Mouse (Mus musculus) embryonic stem cell, embryonic (primary cell): ENCODE measurements around the gene Olfr519.

ENCODE experiments used
- CTCF ChIA-PET, 4 experiments: fragments of 300-600 bp in 2 of 4; fragments of 350-600 bp in 2 of 4; sonication (Branson Sonifier 250); formaldehyde crosslinking; loops; one replicate each; lab custom pipeline; 2022; ENCODE audit warnings: inconsistent platforms in 2 of 4; lab: Charles Lee
- POLR2A ChIA-PET, 4 experiments: fragments of 300-600 bp in 2 of 4; fragments of 350-600 bp in 2 of 4; sonication (Branson Sonifier 250); formaldehyde crosslinking; loops; one replicate each; lab custom pipeline; 2022; ENCODE audit warnings: antibody characterized with exemption in 4 of 4, inconsistent platforms in 1 of 4; lab: Charles Lee

Olfr519 gene

GRCm38 (mm10) chr7:108894320-108894719, at the start of gene Olfr519:
TSS of gene Olfr519 (minus strand) at chr7:108894420.
- ChIA-PET POLR2A (no interaction called here), CTCF (no interaction called here)

- POLR2A ChIA-PET = interaction anchor here in 3 of 4 experiments (0.6 to 1.3 kb wide), 5 partner anchors 9 to 575 kb away, joined by 3 to 9 read pairs (median 5); partner anchors contain the start of genes Eif3f (in 2 of the 3) and Rpl27a (in 1 of the 3)
- CTCF ChIA-PET = interaction anchor here (0.6 to 1.4 kb wide), 20 partner anchors 8 to 1299 kb away, joined by 3 to 8 read pairs (median 4); partner anchors contain the start of gene Eif3f (in 1 of the 4)
Observed at GRCm38 (mm10) chr7:108944002-108944401, 49.8 kb upstream of the Olfr519 start.

DNA sequence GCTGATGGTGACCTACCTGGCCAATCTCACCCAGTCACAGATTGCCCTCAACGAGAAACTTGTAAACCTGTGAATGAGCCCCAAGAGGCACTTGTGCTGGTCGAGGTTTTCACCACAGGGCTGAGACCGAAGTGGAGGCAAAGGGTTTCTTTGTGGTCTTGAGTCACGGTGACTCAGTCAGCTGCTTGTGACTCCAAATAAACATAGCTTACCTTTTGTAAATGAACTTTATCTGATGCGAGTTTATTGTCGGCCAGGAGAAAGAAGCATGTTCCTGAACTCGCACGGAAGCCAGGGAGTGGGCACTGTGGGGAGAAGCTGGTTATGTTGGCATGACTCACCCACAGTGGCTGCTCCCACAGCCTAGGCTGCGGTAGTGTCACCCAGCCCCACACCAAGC, 47.2 kb upstream of the Olfr519 start:
- POLR2A ChIA-PET = interaction anchor here in 1 of 4 experiments (0.5 to 0.9 kb wide), 2 partner anchors 84 to 150 kb away, joined by 3 to 4 read pairs; no protein-coding TSS in a partner anchor
- CTCF ChIA-PET = no interaction called here

- CTCF ChIA-PET = interaction anchor here in 1 of 4 experiments (1.1 to 1.6 kb wide), 2 partner anchors 7 to 11 kb away, joined by 3 to 6 read pairs; no protein-coding TSS in a partner anchor
- POLR2A ChIA-PET = interaction anchor here in 2 of 4 experiments (2.2 to 5.9 kb wide), 2 partner anchors 7 to 11 kb away, joined by 6 to 47 read pairs; no protein-coding TSS in a partner anchor
Observed at GRCm38 (mm10) chr7:108936591-108936990, 42.4 kb upstream of the Olfr519 start.

DNA sequence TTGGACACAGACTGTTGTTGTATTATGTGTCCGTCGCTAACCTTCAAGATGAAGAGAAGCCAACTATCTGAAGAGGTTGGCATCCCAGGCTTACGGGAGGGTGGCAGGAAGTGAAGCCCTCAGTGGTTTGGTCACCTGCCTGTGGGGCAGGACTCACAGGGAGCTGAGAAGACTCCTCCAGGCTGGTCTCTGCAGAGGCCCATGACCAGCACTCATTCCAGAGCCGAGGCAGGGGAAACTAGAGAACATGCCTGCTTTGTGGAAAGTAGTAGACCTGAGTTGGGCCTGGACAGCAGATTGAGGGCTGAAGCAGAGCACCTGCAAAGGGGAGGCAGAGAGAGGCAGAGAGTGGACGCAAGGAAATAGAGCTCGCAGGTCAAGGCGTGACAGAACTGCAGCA, 41.2 kb upstream of the Olfr519 start:
- CTCF ChIA-PET = interaction anchor here in 2 of 4 experiments (1.1 to 1.6 kb wide), 2 partner anchors 9 kb away, joined by 3 to 6 read pairs (median 3); no protein-coding TSS in a partner anchor
- POLR2A ChIA-PET = interaction anchor here (0.7 to 5.9 kb wide), 17 partner anchors 9 to 583 kb away, joined by 3 to 47 read pairs (median 4); partner anchors contain the start of gene Rpl27a (in 1 of the 4)

DNA sequence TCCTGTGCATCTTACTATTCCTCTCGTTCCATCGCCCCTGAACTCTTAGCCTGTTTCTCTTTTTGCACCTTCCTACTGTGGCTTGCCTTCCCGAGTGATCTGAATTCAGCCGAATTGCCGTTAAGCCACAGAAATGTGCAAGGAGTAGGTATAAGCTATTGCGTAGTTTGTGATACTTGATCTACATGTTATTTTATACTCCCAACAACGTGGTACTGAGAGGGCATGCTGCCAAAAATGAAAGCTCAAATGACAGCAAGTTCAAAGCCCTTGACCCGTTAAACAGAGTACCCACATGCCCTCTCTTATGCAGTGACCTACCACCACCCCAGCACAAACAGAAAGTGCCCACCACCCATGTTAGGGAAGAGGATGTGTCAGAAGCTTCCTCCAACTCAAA, 40.6 kb upstream of the Olfr519 start:
- CTCF ChIA-PET = interaction anchor here in 2 of 4 experiments (0.5 to 1.6 kb wide), 2 partner anchors 9 to 684 kb away, joined by 3 to 6 read pairs (median 4); no protein-coding TSS in a partner anchor
- POLR2A ChIA-PET = interaction anchor here (0.7 to 5.9 kb wide), 17 partner anchors 9 to 584 kb away, joined by 3 to 47 read pairs (median 4); partner anchors contain the start of gene Rpl27a (in 1 of the 4)

DNA sequence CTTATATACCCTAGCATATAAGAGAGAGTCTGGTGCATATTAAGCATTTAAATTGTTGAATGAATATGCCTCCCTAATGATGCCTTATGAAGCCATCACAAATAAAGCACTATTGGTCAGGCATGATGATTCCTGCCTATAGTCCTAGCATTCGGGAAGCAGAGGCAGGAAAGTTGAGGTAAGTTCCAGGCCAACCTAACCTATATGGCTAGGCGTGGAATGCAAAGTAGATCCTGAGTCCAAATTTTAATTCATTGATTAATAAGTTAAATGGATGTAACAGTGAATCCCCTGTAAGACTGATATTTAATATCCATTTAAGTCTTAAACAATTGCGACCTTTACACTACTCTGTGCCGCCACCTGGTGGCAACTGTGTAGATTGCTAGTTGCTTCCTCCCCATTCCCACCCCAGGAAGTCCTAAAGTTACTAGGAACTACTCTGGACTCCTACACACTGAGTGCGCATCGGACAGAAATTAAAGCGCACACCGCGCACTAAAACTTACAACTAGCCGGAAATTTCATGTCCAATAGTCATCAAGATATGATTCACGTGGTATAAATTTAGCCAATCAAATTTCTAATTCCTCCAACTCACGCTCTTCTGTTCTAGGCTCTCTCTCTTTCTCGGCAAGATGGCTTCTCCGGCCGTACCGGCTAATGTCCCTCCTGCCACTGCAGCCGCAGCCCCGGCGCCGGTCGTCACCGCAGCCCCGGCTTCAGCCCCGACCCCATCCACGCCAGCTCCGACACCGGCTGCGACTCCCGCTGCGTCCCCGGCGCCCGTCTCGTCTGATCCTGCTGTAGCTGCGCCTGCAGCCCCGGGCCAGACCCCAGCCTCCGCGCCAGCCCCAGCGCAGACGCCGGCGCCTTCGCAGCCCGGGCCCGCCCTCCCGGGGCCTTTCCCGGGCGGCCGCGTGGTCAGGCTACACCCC, 39.8 kb upstream of the Olfr519 start, which contains the start of gene Eif3f:
Gene Eif3f (plus strand): TSS at position 624 of the 938 bp plus-strand sequence.
- ChIA-PET POLR2A (interaction anchor here (0.7 to 5.9 kb wide), 12 partner anchors 9 to 149 kb away, joined by 3 to 47 read pairs (median 4); no protein-coding TSS in a partner anchor), CTCF (interaction anchor here in 1 of 4 experiments (0.5 to 1.3 kb wide), 2 partner anchors 10 to 684 kb away, joined by 3 to 4 read pairs; no protein-coding TSS in a partner anchor)

DNA sequence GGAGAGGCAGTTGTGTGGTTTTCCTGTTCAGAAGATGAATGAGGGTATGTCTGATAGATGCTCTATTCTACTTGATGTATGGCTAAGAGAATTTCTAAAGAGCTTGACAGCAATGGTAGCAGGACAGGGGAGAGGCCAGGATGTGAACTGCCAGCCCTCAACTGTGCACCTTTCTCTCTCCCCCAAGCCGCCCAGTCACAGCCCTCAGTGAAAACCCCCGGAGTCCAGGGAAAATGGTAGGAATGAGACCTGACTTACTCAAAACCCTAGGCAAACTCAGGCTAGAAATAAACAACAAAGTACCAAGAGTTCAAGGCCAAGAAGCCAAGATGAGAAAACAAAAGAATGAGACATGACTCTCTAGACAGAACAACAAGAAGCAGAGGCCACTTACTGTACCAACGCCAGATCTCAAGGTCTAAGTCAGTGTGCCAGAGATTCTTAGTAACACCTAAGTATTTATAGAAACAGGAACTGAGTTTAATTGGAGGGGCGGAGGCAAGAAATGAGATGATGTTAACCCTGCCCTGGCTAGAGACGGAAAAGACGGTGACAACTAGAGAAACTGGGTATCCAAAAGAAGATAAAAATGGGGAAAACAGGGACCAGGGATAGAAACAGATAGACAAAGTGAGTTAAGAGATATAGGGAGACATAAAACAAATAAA, 35.6 kb upstream of the Olfr519 start, which contains the start of gene Nlrp10:
Gene Nlrp10 (minus strand): TSS at position 453 of the 668 bp plus-strand sequence.
- CTCF ChIA-PET = no interaction called here
- POLR2A ChIA-PET = interaction anchor here in 2 of 4 experiments (0.7 to 1.0 kb wide), 3 partner anchors 19 to 114 kb away, joined by 3 to 4 read pairs (median 3); no protein-coding TSS in a partner anchor

GRCm38 (mm10) chr7:108928280-108929188, 34.3 kb upstream of the Olfr519 start:
- CTCF ChIA-PET = no interaction called here
- POLR2A ChIA-PET = no interaction called here

DNA sequence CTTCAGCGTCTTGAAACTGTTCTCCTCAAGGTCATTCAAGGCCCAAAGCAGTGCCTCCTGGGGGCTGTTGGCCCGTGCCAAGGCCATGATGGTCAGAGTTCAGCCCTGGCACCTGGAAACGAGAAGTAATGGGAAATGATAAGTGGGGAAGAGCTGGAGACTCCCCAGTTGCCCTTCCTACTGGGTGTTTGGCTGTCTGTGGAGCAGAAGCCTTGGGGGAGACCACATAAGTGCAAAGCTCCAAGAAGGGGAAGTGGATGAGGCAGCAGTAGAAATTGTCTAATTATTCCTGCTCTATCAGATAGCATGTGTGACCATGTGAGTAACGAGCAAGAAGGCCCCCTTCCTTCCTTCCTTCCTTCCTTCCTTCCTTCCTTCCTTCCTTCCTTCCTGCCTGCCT, 32.8 kb upstream of the Olfr519 start:
- ChIA-PET CTCF (no interaction called here), POLR2A (no interaction called here)

- CTCF ChIA-PET = no interaction called here
Observed at GRCm38 (mm10) chr7:108903969-108904368, 9.7 kb upstream of the Olfr519 start.

GRCm38 (mm10) chr7:108884906-108885305, 9.3 kb downstream of the Olfr519 start, which contains the start of gene Olfr518:
TSS of gene Olfr518 (minus strand) at chr7:108885006.
- POLR2A ChIA-PET = no interaction called here
- CTCF ChIA-PET = no interaction called here

More at GRCm38 (mm10) chr7:108903969-108904368, 9.7 kb upstream of the Olfr519 start:
- POLR2A ChIA-PET = interaction anchor here in 2 of 4 experiments (0.6 to 1.1 kb wide), 2 partner anchors 26 to 31 kb away, joined by 3 read pairs; partner anchors contain the start of gene Nlrp10 (in 1 of the 2)

DNA sequence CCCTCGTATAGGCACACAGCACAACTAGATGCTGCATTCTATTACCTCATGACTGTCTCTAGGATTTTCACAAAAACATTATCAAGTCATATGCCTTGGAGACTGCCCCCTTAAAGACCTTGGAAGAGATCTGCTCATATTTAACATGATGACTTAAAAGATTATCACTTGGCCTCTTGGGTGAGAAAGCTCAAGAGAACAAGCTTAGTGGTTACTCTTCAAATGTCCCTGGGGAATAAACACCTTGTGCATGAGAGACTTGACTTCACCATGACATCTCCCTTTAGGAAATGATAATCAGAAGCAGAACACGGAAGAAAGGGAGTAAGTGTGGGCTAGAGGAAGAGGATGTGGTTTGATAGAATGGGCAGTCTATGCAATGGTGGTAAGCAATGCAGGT, 21.9 kb downstream of the Olfr519 start, which contains the start of gene Olfr517:
Gene Olfr517 (minus strand): TSS at position 101 of the 400 bp plus-strand sequence.
- CTCF ChIA-PET = no interaction called here
- POLR2A ChIA-PET = interaction anchor here in 1 of 4 experiments (0.5 kb wide), 1 partner anchor 43 kb away, joined by 3 read pairs; no protein-coding TSS in a partner anchor

DNA sequence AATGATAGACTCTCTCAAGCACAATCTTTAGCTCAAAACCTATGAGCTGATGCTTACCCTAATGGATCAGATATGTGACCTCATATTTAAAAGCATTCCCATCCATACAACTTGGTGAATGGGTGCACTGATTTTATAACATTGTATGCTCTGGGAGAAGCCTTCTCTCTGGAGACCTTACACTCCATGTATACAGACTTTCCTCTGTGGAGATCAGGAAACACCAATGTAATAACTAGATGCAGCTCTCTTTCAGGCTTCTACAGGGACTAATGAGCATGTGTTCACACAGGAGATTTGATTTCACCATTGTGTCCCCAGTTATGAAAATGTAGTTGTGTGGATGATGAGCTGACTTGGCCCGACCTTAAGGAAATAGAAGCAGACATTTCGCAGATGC, 43.8 kb downstream of the Olfr519 start, which contains the start of gene Olfr516:
Gene Olfr516 (minus strand): TSS at position 101 of the 400 bp plus-strand sequence.
- POLR2A ChIA-PET = no interaction called here
- CTCF ChIA-PET = no interaction called here
